Mouse (Mus musculus) right cerebral cortex, adult 2 months (tissue): ENCODE measurements around the gene Dbnl.

Source experiments
- DNase-seq, 2 experiments: peaks; one replicate each; pipeline ENCODE4 v3.0.0; 2021 to 2022; ENCODE audit warnings: low spot score in 2 of 2

The Dbnl gene

DNA sequence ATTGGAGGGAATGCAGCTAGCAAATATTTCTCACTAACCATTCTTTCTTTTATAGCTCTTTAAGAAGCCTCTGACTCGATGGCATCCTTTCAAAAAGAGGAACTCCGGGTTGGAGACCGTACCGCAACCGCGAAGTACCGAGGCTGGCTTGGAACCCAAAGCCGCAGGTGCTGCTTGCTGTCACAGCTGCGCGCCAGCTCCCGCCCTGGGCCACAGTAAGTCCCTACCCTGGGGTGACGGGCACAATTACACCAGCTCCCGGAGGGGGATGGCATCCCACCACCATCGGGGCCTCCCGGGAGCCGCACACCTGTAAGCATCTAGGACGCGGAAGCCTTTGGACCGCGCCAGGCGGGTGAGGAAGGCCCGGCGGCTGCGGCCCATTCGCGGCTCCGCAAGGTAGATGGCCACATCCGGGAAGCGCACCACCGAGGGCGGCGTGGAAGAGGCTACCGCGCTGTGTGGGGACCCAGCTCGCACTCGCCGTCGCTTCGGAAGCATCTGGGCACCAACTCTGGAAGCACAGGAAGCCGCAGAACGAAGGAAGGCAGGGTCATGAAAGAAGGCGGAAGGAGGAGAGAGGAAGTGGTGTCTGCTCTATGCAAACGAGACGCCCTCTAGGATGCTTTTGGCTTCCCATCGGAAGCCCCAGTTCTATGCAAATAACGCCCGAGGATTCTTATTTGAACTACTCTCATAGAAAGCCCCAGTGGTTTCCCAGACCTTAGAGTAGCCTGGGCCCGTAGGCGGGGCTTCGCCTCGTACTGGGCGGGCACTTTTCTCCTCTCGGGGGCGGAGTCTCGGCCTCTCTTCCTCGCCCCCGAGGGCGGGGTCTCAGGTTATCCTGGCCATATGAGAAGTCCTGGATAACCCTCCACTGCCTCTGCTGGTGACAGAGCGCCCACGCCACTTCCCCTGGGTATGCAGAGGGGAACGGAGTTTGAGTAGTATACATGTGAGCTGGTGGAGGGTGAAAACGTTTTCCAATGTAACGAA lies 49.3 kb downstream of the Dbnl start, which contains the start of gene Polm:
Polm (minus strand) TSS at position 766 of the 996 bp plus-strand sequence.
- DNase-seq: peak; percentile 82 to 90

- no peak for DNase-seq
Observed at GRCm38 (mm10) chr11:5840346-5840745, 52.1 kb downstream of the Dbnl start.

DNA sequence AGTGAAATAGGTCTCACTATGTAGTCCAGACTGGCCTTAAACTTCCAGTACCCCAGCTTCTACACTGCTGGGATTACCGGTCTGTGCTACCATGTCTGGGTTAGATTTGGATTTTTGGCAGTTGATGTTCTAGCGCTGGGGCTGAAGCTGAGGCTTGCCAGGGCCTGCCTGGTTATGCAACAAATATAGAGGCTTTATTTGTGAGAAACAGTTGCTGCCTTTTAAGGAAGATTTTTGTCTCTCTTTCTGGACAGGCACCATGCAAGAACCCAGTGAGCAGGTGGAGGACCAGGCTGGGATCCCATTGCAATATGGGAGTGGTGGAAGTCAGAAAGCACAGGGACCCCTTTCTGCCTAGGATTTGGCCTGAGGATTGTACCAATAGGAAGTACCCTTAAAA lies 53.5 kb downstream of the Dbnl start:
- no peak for DNase-seq

GRCm38 (mm10) chr11:5843131-5843530 lies 54.8 kb downstream of the Dbnl start:
- DNase-seq: no peak

- no peak for DNase-seq
Observed at GRCm38 (mm10) chr11:5846639-5847345, 58.5 kb downstream of the Dbnl start.

- peak; percentile 47 to 49 for DNase-seq
Observed at GRCm38 (mm10) chr11:5848741-5849140, 60.5 kb downstream of the Dbnl start.

DNA sequence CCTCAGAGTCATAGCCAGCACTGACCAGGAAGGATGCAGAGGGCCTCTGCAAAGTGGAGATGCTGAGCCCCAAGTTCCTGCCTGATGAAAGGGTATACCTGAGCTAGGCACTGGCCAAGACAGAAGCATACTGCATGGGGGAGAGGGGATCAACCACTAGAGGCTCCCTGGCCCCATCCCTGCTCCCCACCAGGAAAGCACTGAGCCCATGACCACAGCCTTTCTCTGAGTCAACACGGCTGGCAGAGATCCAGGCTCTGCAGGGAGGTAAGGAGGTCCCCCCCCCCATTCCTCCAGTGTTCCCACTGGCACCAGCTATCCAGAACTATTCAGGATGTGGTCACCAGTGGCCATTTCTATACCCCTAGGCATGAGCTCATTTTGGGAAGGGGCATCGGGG lies 61.0 kb downstream of the Dbnl start:
- DNase-seq: no peak

GRCm38 (mm10) chr11:5850452-5850851 lies 62.2 kb downstream of the Dbnl start:
- DNase-seq: no peak
